Mouse (Mus musculus): Measurements from ENCODE around the gene Acat1.
A peak's percentile ranks its signal among the peaks of the same experiment; 100 is the strongest.

GRCm38 (mm10) chr9:53594764-53595163, 15.4 kb downstream of the Acat1 start:
- TF ChIP-seq CTCF (IDR thresholded peaks at IDR 0.05; ENCODE audit: extremely low read depth, insufficient read depth, insufficient read length, insufficient replicate concordance) (peak; percentile 68; the same call in 1 of the 2 replicates), POLR2A (IDR thresholded peaks at IDR 0.05; ENCODE audit: low read depth, low read length) (no peak)

Data from spleen, adult 2 months (tissue).